Mouse (Mus musculus) megakaryocyte, adult 5-6 weeks (primary cell): Measurements from ENCODE around the gene Gnao1. TPM values are rescaled to one million over a fixed set of nuclear protein-coding genes. Genes with fewer than 3 reads are reported as not detected.

Experiments
- ATAC-seq: 2 replicates; pipeline ENCODE4 v1.8.0; 2016; ENCODE audit warnings: mild to moderate bottlenecking, inconsistent platforms; ENCODE audit not compliant: poor library complexity, severe bottlenecking
- total RNA-seq, 2 experiments: library from RNA; stranded (forward) in 1 of 2; stranded (reverse) in 1 of 2; fragments of 153-499, 151-499 nt in 1 of 2; fragments of 221-1000, 200-1000 nt in 1 of 2; gene quantifications; 2 replicates each; pipeline versions ENCODE4 v1.2.3 to v1.2.4; 2015 to 2017

Gnao1 gene
- total RNA-seq (2015) (0.41 TPM in 1 of 2 replicates, not detected in the other), total RNA-seq (2017) (not detected in 2 replicates)

GRCm38 (mm10) chr8:93809686-93810027 lies at the start of gene Gnao1:
Gnao1 (plus strand) TSS chr8:93809966.
- ATAC-seq: no peak

DNA sequence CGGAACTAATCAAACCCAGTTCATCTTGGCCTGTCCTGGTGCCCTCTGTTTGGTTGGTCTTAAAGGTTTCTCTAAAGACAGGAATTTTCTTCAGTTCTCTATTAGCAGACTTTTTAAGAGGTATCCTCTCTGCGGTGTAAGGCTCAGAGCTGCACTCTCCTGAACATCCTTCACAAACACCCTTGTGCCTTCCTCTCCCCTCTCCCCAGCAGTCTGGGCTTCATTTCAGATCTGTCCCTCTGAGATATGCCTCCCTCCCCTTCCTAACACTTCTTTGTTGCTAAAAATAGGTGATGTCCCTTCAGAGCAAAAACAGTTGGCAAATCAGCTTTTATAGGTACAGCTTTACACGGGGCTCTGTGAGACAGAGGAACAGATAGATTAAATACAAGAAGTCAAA lies 32.2 kb upstream of the Gnao1 start:
- no peak for ATAC-seq

DNA sequence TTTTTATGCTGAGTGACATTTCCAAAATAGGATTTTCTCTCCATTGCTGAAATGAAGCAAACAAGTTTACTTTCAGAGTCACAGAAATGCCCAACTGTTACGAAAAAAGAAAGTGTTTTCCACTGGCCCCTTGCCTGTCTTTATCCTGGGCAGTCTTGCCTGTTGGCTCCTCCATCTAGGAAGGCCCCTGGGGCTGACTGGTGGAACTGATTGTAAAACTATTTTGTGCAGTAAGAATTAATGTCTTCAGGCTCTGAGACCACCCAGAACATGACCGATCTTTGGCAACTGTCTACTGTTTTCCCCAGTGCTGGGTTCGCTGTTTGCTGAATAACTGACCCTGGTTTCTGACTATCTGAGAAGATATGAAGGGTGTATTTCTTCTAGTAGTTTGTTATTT lies 540 bp upstream of the Gnao1 start:
- ATAC-seq: no peak

DNA sequence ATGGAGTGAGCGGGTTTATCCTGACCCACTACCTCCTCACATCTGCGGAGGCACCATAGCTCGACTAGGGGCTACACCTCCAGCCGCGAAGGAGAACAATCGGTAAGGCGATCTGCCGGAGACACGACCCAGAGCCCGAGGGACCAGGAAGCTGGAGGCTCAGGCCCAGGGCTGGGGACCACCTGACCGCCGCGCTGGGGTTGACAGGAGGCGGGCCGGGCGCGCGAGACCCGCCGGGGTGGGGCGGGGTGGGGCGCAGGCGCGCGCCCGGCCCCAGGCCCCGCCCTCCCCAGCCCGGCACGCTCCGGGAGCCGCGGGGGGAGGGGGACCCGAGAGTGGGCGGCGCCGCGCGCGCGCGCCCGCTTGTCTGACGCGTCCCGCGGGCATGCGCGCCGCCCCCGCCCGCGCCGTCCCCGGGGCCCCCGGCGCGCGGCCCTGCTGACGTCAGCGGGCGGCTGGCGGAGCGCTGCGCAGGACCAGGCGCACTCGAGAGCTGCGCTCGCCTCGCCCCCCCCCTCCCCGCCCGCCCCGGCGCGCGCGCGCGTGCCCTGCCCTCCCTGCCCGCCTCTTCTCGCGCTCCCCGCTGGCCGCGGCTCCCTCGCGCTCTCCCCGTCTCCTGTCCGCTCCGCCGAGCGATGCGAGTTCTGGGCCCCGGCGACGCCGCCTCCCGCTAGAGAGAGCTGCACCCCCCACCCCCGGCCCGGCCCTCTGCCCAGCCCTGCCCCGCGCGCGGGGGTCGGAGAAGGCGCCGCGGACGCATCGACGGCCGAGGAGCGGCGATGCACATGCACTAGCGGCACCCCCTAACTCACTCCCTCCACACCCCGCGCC lies 477 bp downstream of the Gnao1 start:
- no peak for ATAC-seq

- no peak for ATAC-seq
Measured at GRCm38 (mm10) chr8:93810859-93811602, 1.3 kb downstream of the Gnao1 start.

GRCm38 (mm10) chr8:93811719-93812475 lies 2.1 kb downstream of the Gnao1 start:
- ATAC-seq: no peak

GRCm38 (mm10) chr8:93812566-93813404 lies 3.0 kb downstream of the Gnao1 start:
- no peak for ATAC-seq

- no peak for ATAC-seq
Measured at GRCm38 (mm10) chr8:93813405-93813761, 3.6 kb downstream of the Gnao1 start.

GRCm38 (mm10) chr8:93814266-93814665 lies 4.5 kb downstream of the Gnao1 start:
- no peak for ATAC-seq

DNA sequence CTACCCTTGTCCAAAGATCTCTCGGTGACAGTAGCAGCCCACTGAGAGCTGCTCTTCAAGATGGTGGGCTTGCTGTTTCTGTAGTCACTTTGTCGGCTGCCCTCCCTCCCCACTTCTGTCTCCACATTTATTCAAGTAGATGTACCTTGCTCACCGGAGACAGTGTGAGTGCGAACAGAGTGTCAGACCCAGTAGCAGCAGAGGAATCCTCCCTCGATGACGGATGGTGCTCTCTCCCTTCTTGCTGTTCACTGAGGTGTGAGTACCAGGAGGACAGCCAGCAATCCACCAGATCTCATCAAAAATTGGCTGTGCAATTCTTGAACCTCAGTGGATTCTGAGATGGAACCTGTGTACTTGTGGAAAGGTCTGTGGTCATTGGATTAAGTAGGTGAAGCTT lies 6.5 kb downstream of the Gnao1 start:
- ATAC-seq: no peak

DNA sequence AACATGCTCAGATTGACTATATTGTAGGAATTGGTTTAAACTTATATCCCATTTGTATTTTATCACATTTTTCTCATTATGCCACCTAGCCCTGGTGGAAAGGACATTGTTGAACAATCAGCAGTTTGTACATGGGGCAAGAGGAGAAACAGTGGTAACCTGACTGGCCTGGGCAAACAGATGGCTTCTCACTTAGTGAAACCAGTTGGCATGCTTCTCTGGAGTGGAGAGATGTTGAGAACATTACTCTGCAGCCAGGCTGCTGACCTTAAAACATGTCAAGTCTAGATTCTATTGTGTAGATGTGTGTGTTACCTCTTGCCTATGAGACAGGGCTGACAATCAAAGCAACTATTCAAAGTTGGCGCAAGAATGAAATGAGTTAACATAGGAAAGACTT lies 7.6 kb downstream of the Gnao1 start:
- ATAC-seq: no peak

- no peak for ATAC-seq
Measured at GRCm38 (mm10) chr8:93819929-93820328, 10.2 kb downstream of the Gnao1 start.

DNA sequence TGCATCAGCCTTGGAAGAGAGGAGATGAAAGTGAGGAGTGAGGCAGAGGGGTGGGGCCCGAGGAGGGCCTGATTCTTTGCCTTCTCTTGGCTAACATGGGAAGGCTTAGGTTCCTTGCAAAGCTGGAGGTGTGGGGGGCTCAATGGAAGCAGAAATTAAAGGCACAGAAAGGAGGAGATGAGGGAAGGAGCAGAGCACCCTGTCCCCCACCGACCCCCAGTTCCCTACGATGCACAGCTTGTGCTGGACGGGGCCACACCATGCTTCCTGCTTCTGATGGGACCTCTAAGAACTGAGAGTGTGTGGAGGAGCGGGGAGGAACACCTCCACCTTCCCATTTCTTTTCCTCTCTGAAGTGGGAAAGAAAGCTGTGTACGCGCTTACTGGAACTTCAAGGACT lies 11.6 kb downstream of the Gnao1 start:
- ATAC-seq: no peak

DNA sequence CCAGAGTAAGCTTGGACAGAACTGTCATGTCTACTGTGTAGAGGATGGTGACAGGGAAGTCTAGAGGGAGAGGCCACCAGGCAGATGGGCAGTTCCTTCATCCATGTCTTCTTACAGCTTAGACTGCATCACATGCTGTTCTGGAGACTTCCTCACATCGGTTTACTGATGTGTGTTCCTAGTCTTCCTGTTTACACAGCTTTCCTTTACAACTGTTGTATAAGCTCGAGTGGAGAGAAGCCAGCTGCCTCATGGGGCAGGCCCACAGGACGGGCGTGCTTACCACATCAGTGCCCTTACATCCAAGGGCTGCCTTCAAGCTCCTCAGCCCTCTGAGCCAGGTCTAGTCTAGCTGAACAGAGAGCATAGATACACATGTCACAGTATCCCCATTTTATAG lies 15.6 kb downstream of the Gnao1 start:
- ATAC-seq: no peak

DNA sequence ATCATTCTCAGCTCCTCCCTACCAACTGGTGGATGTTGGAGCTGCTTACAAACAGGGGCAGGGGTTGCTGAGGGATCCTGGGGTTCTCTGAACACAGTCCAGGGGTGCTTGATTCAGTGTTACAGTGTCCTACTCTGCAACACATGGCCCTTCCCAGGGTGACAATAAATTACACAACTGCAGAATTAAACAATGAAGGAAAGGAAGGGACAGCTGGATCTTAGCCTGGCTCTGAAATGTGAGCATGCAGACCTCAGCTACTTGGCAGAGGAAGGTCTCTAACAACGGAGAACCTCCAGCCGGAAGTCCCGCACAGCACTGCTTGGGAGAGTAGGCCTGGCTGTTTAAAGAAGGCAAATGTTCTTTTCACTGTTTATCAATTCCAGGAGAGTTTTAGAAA lies 20.9 kb downstream of the Gnao1 start:
- no peak for ATAC-seq

- no peak for ATAC-seq
Measured at GRCm38 (mm10) chr8:93835771-93836170, 26.0 kb downstream of the Gnao1 start.

- no peak for ATAC-seq
Measured at GRCm38 (mm10) chr8:93839113-93839512, 29.3 kb downstream of the Gnao1 start.

DNA sequence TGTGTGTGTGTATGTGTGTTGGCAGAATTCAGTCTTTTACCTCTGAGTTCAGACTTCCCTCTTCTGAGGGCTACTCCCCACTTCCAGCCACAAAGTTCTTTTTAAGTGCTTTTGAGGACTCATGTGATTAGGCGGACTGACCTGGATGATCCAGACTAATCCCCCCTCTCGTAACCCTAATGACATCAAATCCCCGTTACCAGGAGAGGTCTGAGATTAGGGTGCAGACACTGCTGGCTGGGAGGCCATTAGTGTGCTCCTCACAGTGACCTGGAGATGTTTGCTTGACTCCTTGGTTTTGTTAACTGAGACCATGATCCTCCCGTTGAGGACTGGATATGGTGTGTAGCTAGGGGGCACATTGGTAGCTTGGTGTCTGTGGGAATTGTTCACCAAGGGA lies 30.7 kb downstream of the Gnao1 start:
- ATAC-seq: no peak

GRCm38 (mm10) chr8:93840956-93841752 lies 31.4 kb downstream of the Gnao1 start:
- ATAC-seq: no peak

GRCm38 (mm10) chr8:93842574-93842973 lies 32.8 kb downstream of the Gnao1 start:
- no peak for ATAC-seq
